Mouse (Mus musculus) heart, embryonic 15.5 days (tissue): ENCODE measurements at regions not wholly inside any gene's neighbourhood (a gene's known extent, or its start where the extent isn't known, plus 50 kb on each side); places are given as distances from the start of the nearest gene placed in this dataset.

Experiments
- ATAC-seq: fragments of 200-750 bp; cut with Nextera tagmentation; replicated peaks from 2 replicates; pipeline ENCODE4 v1.8.0; 2017; ENCODE audit warnings: low read depth, moderate TSS enrichment; ENCODE audit not compliant: insufficient number of reproducible peaks, insufficient read depth, low FRiP score
- H3K27ac ChIP-seq: fragments of 300-500 bp; sonication (generic); 2 replicates; pipeline ENCODE4 v1.5.1; 2015; ENCODE audit warnings: mild to moderate bottlenecking, inconsistent platforms
- H3K27me3 ChIP-seq: fragments of 300-500 bp; sonication (generic); 2 replicates; pipeline ENCODE4 v1.6.1; 2015; ENCODE audit warnings: inconsistent platforms
- H3K36me3 ChIP-seq: fragments of 300-500 bp; sonication (generic); 2 replicates; pipeline ENCODE4 v1.6.1; 2015; ENCODE audit warnings: mild to moderate bottlenecking, inconsistent platforms
- H3K4me1 ChIP-seq: fragments of 300-500 bp; sonication (generic); replicated peaks from 2 replicates; pipeline ENCODE4 v1.6.1; 2015; ENCODE audit warnings: inconsistent platforms
- H3K4me2 ChIP-seq: fragments of 300-500 bp; sonication (generic); 2 replicates; pipeline ENCODE4 v1.6.1; 2015; ENCODE audit warnings: inconsistent platforms, mild to moderate bottlenecking, moderate library complexity
- H3K4me3 ChIP-seq: fragments of 300-500 bp; sonication (generic); 2 replicates; pipeline ENCODE4 v1.5.1; 2015; ENCODE audit warnings: mild to moderate bottlenecking, inconsistent platforms
- H3K9ac ChIP-seq: fragments of 300-500 bp; sonication (generic); 2 replicates; pipeline ENCODE4 v1.6.1; 2015; ENCODE audit warnings: mild to moderate bottlenecking, inconsistent platforms
- H3K9me3 ChIP-seq: fragments of 300-500 bp; sonication (generic); replicated peaks from 2 replicates; pipeline ENCODE4 v1.6.1; 2016; ENCODE audit warnings: inconsistent platforms
- WGBS: fragments of 180-500 bp; shearing (Covaris S2); methylation state at CpG from one replicate; pipeline ENCODE4 v1.1.7; 2015; ENCODE audit warnings: mixed read lengths; 5-methylcytosine and 5-hydroxymethylcytosine counted together

DNA sequence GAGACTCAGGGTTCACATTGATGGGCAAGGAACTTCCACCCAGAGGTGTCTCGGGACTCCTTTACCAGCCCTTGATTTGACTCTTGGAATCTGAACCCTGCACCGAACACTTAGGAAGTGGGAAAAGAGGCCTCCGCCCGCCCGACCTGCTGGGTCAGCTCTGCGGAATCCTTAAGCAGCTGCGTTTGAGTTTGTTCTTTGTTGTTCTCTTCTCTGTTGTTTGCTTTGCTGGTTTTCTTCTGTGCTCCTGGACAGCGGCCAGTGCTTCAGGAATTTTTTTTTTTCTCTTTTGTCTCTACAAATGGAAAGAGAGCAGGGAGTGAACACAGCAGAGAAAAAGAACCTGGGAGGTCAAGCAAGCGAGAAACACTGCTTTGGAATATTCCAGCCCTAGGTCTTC, 55.1 kb upstream of the Habp2 start:
- no peaks in the 10 kb centered on the region for H3K9me3 ChIP-seq
- no peak overlapping the region for H3K4me2 ChIP-seq
- peaks cover 7% of the 10 kb centered on the region for H3K4me1 ChIP-seq
- no peak overlapping the region for H3K4me3 ChIP-seq
- H3K27ac ChIP-seq: peak overlapping the region; percentile 29
- no peaks in the 10 kb centered on the region for H3K36me3 ChIP-seq
- no peaks in the 10 kb centered on the region for H3K27me3 ChIP-seq
- H3K9ac ChIP-seq: no peak overlapping the region
- no peak for ATAC-seq
- 62% methylated on average over 9 of the region's 9 CpGs for WGBS

DNA sequence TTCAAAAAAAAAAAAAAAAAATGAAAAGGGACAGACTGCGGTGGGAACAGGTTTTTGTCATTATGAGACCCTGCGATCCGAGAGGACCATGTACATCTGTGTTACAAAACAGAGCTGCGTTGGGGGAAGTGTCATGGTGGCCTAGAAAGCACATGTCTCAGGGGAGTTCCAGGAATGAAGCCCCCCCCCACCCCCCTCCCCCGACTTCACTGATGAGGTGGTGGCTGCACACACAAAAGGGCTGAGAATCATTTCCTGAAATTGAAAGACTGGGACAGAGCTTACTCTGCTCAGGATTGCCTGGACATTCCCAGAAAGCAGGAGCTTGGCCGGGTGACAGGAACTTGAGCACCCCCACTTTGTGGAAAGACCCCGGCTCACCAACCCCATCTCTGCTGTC, 54.7 kb upstream of the Habp2 start:
- Histone ChIP-seq H3K27ac (peak overlapping the region; percentile 29), H3K4me3 (no peak overlapping the region), H3K9ac (no peak overlapping the region), H3K4me2 (no peak overlapping the region), H3K9me3 (no peaks in the 10 kb centered on the region), H3K27me3 (no peaks in the 10 kb centered on the region), H3K36me3 (no peaks in the 10 kb centered on the region), H3K4me1 (peaks cover 7% of the 10 kb centered on the region)
- no peak for ATAC-seq
- 66% methylated on average over 7 of the region's 7 CpGs for WGBS

DNA sequence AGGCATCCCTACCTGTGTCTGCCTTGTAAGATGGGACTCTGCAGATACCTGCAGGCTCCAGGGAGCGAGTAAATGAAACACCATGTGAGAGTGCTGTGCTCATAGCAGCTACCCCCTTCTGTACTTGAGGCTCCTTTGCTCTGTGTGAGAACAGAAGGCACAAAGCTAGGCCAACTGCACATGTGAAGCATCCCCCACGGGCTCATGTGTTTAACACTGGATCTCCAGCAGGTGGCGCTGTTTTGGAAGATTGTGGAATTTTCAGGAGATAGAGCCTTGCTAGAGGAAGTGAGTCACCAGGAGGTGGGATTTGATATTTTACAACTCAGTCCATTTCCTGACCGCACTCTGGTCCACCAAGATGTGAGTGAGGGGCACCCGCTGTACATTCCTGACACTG, 54.0 kb upstream of the Habp2 start:
- Histone ChIP-seq H3K9ac (no peak overlapping the region), H3K4me2 (no peak overlapping the region), H3K9me3 (no peaks in the 10 kb centered on the region), H3K27me3 (no peaks in the 10 kb centered on the region), H3K4me3 (no peak overlapping the region), H3K27ac (no peak overlapping the region), H3K36me3 (no peaks in the 10 kb centered on the region), H3K4me1 (peaks cover 7% of the 10 kb centered on the region)
- no peak for ATAC-seq
- 94% methylated on average over 5 of the region's 5 CpGs for WGBS

DNA sequence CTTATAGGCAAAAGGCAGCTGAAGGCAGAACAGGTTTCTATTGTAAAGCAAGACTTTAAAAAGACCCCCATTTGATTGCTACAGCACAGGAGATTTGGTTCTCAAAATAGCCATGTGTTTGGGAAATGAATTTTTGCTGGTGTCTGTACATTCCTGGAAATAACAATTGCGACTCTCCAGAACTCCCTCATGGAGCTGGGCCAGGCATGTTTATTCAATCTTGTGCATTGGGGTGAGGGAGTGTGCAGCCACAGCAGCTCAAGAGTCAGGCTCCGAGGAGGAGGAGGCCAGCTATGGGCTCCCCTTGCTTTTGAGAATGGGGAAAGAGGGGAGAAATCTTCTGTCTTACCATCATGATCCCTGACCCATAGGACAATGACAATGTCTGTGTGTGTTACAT, 51.9 kb upstream of the Habp2 start:
- Histone ChIP-seq H3K27me3 (no peaks in the 10 kb centered on the region), H3K4me3 (no peak overlapping the region), H3K4me1 (peaks cover 7% of the 10 kb centered on the region), H3K4me2 (no peak overlapping the region), H3K27ac (no peak overlapping the region), H3K9me3 (no peaks in the 10 kb centered on the region), H3K36me3 (no peaks in the 10 kb centered on the region), H3K9ac (no peak overlapping the region)
- ATAC-seq: no peak
- 41% methylated on average over 2 of the region's 2 CpGs for WGBS
